Mouse (Mus musculus) heart, embryonic 10.5 days (tissue): ENCODE results near the gene Gm10142. TPM values are rescaled to one million over a fixed set of nuclear protein-coding genes. Genes with fewer than 3 reads are reported as not detected.
"Not testable (repeated sequence)": the region's sequence is repeated elsewhere in the genome, so short reads cannot be mapped to it uniquely, and the experiment has no call there.

Experiments used
- DNase-seq: peaks from one replicate; pipeline ENCODE4 v3.0.0-alpha.2; 2017; ENCODE audit warnings: low spot score
- H3K27ac ChIP-seq: fragments of 300-500 bp; sonication (generic); 2 replicates; pipeline ENCODE4 v1.5.1; 2016; ENCODE audit warnings: mild to moderate bottlenecking
- H3K27me3 ChIP-seq: fragments of 300-500 bp; sonication (generic); 2 replicates; pipeline ENCODE4 v1.6.1; 2016; ENCODE audit warnings: mild to moderate bottlenecking; ENCODE audit not compliant: poor library complexity, insufficient read depth, severe bottlenecking
- H3K36me3 ChIP-seq: fragments of 300-500 bp; sonication (generic); 2 replicates; pipeline ENCODE4 v1.6.1; 2016; ENCODE audit warnings: mild to moderate bottlenecking, moderate library complexity
- H3K4me1 ChIP-seq: fragments of 300-500 bp; sonication (generic); 2 replicates; pipeline ENCODE4 v1.6.1; 2016; ENCODE audit warnings: mild to moderate bottlenecking
- H3K4me3 ChIP-seq: fragments of 300-500 bp; sonication (generic); 2 replicates; pipeline ENCODE4 v1.5.1; 2016; ENCODE audit warnings: mild to moderate bottlenecking, moderate library complexity
- H3K9me3 ChIP-seq: fragments of 300-500 bp; sonication (generic); 2 replicates; pipeline ENCODE4 v1.6.1; 2016; ENCODE audit warnings: mild to moderate bottlenecking, moderate library complexity
- WGBS: fragments of 180-500 bp; shearing (Covaris S2); methylation state at CpG from one replicate; pipeline ENCODE4 v1.1.7; 2016; 5-methylcytosine and 5-hydroxymethylcytosine counted together
- polyA plus RNA-seq: library from polyadenylated mRNA; unstranded; fragments of >200 nt; fragmentation: Nextera tagmentation; extraction: Ambion mirVana; gene quantifications from 2 replicates; pipeline ENCODE4 v1.2.1, GENCODE M21; 2016

Gm10142 gene
- polyA plus RNA-seq, 1 experiment from 2014 or later, result not detected

DNA sequence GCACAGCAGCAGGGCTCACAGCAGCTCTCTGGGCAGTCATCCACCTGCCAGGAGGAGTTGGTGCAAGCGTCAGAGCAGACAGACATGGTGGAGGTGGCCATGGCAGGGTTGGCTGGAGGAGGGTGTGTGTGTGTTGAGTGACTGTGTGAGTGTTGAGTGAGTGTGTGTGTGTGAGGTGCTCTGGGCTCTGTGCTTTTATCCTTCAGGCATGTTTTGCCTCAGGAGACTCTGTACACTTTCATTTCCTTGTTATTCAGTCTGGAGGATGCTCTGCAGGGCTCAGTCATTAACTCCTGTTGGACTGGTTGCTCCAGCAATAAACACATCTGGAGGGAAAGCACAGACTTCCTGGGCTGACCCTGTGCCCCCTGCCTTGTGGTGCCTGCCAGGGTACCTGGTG is 35.6 kb downstream of the Gm10142 start, which contains the start of gene Gm9736:
Gene Gm9736, minus strand, starts transcription at position 101 of the 400 bp plus-strand sequence.
- not testable (repeated sequence) for H3K36me3 ChIP-seq, H3K4me3 ChIP-seq, H3K9me3 ChIP-seq, DNase-seq, H3K4me1 ChIP-seq, H3K27ac ChIP-seq, H3K27me3 ChIP-seq
- WGBS, result 53% methylated on average over 1 of the region's 1 CpGs

DNA sequence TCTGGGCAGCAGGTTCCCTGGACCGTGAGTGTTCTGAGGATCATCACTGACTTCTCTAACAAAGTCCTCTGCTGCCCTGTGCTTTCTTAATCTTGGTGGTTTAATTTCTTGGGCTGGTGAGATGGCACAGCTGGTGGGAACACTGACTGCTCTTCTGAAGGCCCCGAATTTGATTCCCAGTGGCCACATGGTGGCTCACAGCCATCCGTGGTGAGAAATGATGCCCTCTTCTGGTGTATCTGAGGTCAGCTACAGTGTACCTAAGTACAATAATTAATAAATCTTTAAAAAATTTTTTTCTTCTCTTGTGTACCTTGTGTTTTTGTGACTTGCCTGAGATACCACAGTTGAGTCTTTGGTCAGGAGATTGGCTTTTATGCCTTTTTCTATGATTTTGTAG is 36.7 kb downstream of the Gm10142 start:
- not testable (repeated sequence) for H3K27ac ChIP-seq, H3K4me1 ChIP-seq, DNase-seq, H3K9me3 ChIP-seq, H3K27me3 ChIP-seq, H3K36me3 ChIP-seq, H3K4me3 ChIP-seq
- 64% methylated on average over 3 of the region's 3 CpGs for WGBS

DNA sequence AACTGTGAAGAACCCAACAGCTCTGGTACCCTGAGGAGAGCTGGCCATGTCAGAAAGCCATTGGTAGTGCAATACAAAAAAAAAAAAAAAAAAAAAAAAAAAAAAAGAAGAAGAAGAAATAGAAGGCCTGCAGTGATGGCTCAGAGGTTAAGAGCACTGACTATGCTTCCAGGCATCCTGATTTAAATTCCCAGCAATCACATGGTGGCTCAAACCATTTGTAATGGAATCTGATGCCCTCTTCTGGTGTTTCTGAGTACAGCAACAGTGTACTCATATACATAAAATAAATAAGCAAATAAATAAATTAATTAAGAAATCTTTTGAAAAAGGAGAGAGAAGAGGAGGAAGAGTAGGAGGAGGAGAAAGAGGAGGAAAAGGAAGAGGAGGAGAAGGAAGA is 37.8 kb downstream of the Gm10142 start:
- no peaks in the 10 kb centered on the region for H3K36me3 ChIP-seq
- no peak overlapping the region for H3K4me3 ChIP-seq
- H3K4me1 ChIP-seq, result no peaks in the 10 kb centered on the region
- H3K9me3 ChIP-seq, result no peaks in the 10 kb centered on the region
- DNase-seq, result no peak
- H3K27me3 ChIP-seq, result peaks cover 6% of the 10 kb centered on the region; the same call in 1 of the 2 replicates
- no peak overlapping the region for H3K27ac ChIP-seq

GRCm38 (mm10) chr10:77759582-77759981 is 44.0 kb downstream of the Gm10142 start, which contains the start of gene Gm3233:
TSS of gene Gm3233 (minus strand) at chr10:77759682.
- not testable (repeated sequence) for DNase-seq, H3K9me3 ChIP-seq, H3K4me1 ChIP-seq, H3K4me3 ChIP-seq, H3K27ac ChIP-seq, H3K36me3 ChIP-seq, H3K27me3 ChIP-seq
- WGBS, result no CpG with 5 or more reads among the region's 1 CpGs

Other genes with a start within 250 kb of the Gm10142 start
- 30.7 and 45.6 TPM in 2 replicates for gene Fam207a, start 200.0 kb upstream of the Gm10142 start, polyA plus RNA-seq
- gene Itgb2, start 185.6 kb upstream of the Gm10142 start, polyA plus RNA-seq, result 2.4 and 3.6 TPM in 2 replicates
- gene Pttg1ip, start 134.1 kb upstream of the Gm10142 start, polyA plus RNA-seq, result 94.9 and 97.0 TPM in 2 replicates
- 235 and 306 TPM in 2 replicates for gene Sumo3, start 109.7 kb upstream of the Gm10142 start, polyA plus RNA-seq
- 2.1 and 2.7 TPM in 2 replicates for gene Gm49325, start 109.6 kb upstream of the Gm10142 start, polyA plus RNA-seq
- gene Ube2g2, start 93.5 kb upstream of the Gm10142 start, polyA plus RNA-seq, result 83.1 and 92.1 TPM in 2 replicates
- gene Tspear, start 29.2 kb upstream of the Gm10142 start, polyA plus RNA-seq, result 0.14 and 0.38 TPM in 2 replicates
- gene Gm19402, start 25.1 kb upstream of the Gm10142 start, polyA plus RNA-seq, result not detected in 2 replicates
- gene Gm9508, start 18.6 kb upstream of the Gm10142 start, polyA plus RNA-seq, result not detected in 2 replicates
- gene Gm10272, start 9.2 kb upstream of the Gm10142 start, polyA plus RNA-seq, result not detected in 2 replicates
- gene Gm10024, start 4.3 kb upstream of the Gm10142 start, polyA plus RNA-seq, result not detected in 2 replicates
- gene Krtap12-1, start 4.8 kb downstream of the Gm10142 start, polyA plus RNA-seq, result not detected in 2 replicates
- gene Gm10100, start 10.7 kb downstream of the Gm10142 start, polyA plus RNA-seq, result not detected in 2 replicates
- not detected in 2 replicates for gene Gm18596, start 26.8 kb downstream of the Gm10142 start, polyA plus RNA-seq
- not detected in 2 replicates for gene Gm9736, start 35.5 kb downstream of the Gm10142 start, polyA plus RNA-seq
- not detected in 2 replicates for gene Gm3233, start 43.9 kb downstream of the Gm10142 start, polyA plus RNA-seq
- not detected in 2 replicates for gene Gm3238, start 55.5 kb downstream of the Gm10142 start, polyA plus RNA-seq
- gene Gm7138, start 61.1 kb downstream of the Gm10142 start, polyA plus RNA-seq, result not detected in 2 replicates
- not detected in 2 replicates for gene Gm3250, start 66.7 kb downstream of the Gm10142 start, polyA plus RNA-seq
- gene Gm7137, start 72.4 kb downstream of the Gm10142 start, polyA plus RNA-seq, result not detected in 2 replicates
- not detected in 2 replicates for gene Gm9639, start 79.3 kb downstream of the Gm10142 start, polyA plus RNA-seq
- gene Gm19668, start 83.3 kb downstream of the Gm10142 start, polyA plus RNA-seq, result not detected in 2 replicates
- not detected in 2 replicates for gene Gm9507, start 96.0 kb downstream of the Gm10142 start, polyA plus RNA-seq
- gene Gm2696, start 98.9 kb downstream of the Gm10142 start, polyA plus RNA-seq, result not detected in 2 replicates
- not detected in 2 replicates for gene Krtap10-4, start 111.3 kb downstream of the Gm10142 start, polyA plus RNA-seq
- gene Krtap10-10, start 120.1 kb downstream of the Gm10142 start, polyA plus RNA-seq, result not detected in 2 replicates
- not detected in 2 replicates for gene Gm36176, start 131.0 kb downstream of the Gm10142 start, polyA plus RNA-seq
- not detected in 2 replicates for gene Gm10318, start 137.1 kb downstream of the Gm10142 start, polyA plus RNA-seq
- gene Gm3285, start 146.2 kb downstream of the Gm10142 start, polyA plus RNA-seq, result not detected in 2 replicates
- 2.7 and 4.9 TPM in 2 replicates for gene Lrrc3, start 186.7 kb downstream of the Gm10142 start, polyA plus RNA-seq